Mouse (Mus musculus) T-cell, adult 2 months (primary cell): ENCODE results near the gene Sh3yl1.

Experiments used
- DNase-seq: peaks from one replicate; pipeline ENCODE4 v3.0.0; 2022; ENCODE audit warnings: low spot score

Sh3yl1 gene

DNA sequence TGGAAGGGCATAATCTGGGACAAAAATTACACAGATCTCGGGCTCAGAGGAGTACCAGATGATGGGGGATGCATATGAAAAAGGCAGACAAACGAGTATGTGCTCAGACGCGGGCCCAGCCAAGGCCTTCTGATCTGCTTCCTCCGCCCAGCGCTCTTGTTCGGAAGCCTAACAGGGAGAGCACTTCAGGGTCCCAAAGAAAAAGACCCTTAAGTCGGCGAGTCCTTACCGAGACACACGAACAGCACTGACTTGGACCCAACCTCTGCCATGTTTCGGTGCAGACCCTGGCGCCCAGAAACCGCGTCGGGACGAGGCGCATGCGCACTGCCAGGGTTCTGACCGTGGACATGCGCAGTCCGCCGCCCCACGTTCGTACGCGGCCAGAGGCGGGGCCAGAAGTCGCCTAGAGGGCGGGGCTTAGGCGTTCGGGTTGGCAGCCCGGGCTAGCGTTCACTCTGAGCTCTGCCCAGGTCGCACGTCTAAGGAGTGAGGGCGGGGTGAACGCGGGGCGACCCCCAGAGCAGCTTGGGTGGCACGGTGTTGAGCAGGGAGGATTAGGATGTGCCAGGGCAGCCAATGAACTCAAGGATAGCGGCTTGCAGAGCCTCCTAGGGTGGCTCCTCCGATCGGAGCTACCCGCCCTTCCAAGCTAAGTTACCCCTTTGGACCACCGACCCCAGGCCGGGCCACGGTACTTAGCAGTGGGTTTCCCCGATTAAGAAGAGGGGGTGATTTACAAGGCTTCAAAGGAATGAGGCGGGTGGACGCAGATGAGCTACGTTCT lies at the start of gene Sh3yl1, which contains the start of gene Acp1:
Gene Sh3yl1, plus strand, starts transcription at position 408 of the 787 bp plus-strand sequence.
Gene Acp1, minus strand, starts transcription at position 329 of the 787 bp plus-strand sequence.
- DNase-seq, result peak; percentile 92

- DNase-seq, result no peak
These were observed 47.1 kb upstream of the Sh3yl1 start for GRCm38 (mm10) chr12:30864347-30864746.

DNA sequence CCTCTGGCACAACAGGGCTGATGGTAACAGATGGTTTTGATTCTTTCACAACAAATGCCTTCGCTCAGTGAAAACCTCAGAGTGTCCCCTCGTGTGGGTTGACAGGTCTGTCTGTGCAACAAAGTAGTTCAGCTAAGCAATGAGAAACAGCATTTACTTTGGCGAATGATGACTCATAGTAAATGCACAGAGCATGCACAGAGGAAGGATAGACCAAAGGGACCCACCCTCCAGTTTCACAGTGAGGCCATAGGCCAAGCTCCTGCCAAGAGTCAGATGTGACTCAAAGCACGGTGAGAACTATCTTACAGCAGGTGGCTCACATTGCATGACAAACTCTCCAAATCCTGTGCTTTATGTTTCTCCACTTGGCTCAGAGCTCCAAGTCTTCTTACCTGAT lies 45.7 kb upstream of the Sh3yl1 start:
- no peak for DNase-seq

DNA sequence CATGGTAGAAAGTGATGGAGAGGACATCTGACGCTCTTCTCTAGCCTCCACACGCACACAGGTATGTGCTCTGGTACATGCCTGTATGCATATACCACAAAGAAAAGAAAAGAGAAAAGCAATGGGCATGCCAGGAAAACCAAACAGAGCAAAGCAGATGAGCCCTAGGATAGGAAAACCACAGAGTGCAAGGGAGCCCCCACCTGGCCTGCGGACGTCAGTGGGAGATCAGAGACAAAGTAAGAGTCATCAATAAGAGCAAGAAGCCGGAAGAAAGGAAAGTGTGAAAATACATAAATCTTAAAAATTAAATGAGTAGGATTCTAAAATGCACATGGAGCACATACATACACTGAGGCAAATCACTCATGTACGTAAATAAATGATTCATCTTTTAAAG lies 32.0 kb upstream of the Sh3yl1 start:
- DNase-seq, result no peak

DNA sequence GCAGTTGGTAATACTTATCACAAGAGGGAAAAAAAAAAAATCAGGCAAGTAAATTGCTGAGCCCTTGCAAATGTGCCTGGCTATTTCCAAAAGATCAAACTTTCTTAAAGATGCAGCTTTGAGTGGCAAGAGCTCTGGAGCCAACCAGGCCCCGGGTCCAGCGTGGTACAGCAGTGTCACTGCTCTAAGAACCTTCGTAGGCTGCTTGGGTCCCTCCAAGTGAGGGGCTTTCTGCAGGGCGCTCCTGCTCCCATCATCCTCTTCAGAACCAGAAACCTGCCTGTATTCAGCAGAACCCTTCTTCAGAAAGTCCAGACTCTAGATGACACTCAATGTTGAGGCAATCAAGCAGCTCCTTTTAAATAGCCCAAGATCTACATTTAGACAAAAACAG lies 27.9 kb upstream of the Sh3yl1 start:
- no peak for DNase-seq

GRCm38 (mm10) chr12:30883986-30884621 lies 27.4 kb upstream of the Sh3yl1 start, which contains the start of gene Alkal2:
Alkal2 (plus strand) TSS chr12:30884322.
- DNase-seq, result no peak

- no peak for DNase-seq
These were observed 26.7 kb upstream of the Sh3yl1 start for GRCm38 (mm10) chr12:30884622-30885230.

- no peak for DNase-seq
These were observed 25.6 kb upstream of the Sh3yl1 start for GRCm38 (mm10) chr12:30885891-30886290.

- DNase-seq, result no peak
These were observed 23.5 kb upstream of the Sh3yl1 start for GRCm38 (mm10) chr12:30888003-30888402.

DNA sequence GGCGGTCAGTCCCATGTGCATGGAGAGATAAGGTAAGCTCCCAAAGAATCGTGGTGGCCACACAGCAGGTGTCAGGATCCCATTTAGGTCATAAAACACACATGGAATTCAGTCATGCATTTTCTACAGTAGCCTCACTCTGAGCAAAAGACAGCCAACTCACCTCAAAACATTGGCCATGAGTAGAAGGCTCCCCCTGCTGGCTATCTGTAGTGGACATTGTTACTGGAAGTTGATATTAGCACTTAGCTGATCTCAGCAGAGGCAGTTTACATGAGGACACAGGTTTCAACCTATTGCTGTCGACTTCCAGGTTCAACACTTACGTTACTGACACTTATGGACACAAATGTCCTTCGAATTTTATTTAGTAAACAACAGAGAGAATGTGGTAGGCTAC lies 21.4 kb upstream of the Sh3yl1 start:
- DNase-seq, result no peak

- no peak for DNase-seq
These were observed 20.0 kb upstream of the Sh3yl1 start for GRCm38 (mm10) chr12:30891438-30891837.

DNA sequence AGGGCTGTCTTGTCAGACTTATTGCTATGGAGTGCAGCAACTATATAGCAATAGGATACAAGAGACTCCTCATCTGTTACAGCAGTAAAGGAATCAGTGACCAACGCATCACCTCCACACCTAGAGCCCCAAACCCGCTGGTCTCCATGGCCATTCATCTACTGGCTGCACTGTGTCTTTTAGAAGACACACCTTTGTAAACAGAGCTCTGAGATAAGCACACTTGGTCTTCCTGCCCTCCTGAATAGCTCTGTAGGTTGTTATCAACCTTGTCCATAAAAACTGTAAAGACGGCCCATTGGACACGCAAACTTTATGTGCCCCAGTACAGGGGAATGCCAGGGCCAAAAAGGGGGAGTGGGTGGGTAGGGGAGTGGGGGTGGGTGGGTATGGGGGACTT lies 14.4 kb upstream of the Sh3yl1 start:
- no peak for DNase-seq

GRCm38 (mm10) chr12:30908658-30909057 lies 2.8 kb upstream of the Sh3yl1 start:
- no peak for DNase-seq

- DNase-seq, result no peak
These were observed 1.6 kb upstream of the Sh3yl1 start for GRCm38 (mm10) chr12:30909881-30910280.

- DNase-seq, result no peak
These were observed 608 bp upstream of the Sh3yl1 start for GRCm38 (mm10) chr12:30910860-30911259.

DNA sequence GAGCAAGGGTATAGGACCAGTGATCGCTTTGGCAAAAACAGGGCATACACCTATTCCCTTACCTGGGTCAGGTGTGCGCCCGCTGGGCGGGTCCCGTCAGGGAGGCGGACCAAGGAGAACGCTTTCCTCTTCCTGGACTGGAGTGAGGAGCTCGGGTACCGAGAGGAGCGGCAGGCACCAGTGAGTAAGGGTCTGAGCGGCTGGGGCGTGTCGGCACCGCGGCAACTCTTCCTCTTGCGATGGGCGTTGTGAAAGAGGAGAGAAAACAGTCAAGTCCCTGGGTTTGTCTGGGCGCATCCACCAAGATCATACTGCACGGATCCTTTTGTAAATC lies 547 bp downstream of the Sh3yl1 start:
- DNase-seq, result peak; percentile 43

GRCm38 (mm10) chr12:30912840-30913239 lies 1.4 kb downstream of the Sh3yl1 start:
- DNase-seq, result no peak

GRCm38 (mm10) chr12:30922401-30922800 lies 10.9 kb downstream of the Sh3yl1 start:
- DNase-seq, result no peak

- DNase-seq, result no peak
These were observed 16.7 kb downstream of the Sh3yl1 start for GRCm38 (mm10) chr12:30928182-30928581.

GRCm38 (mm10) chr12:30933299-30933698 lies 21.8 kb downstream of the Sh3yl1 start:
- DNase-seq, result no peak

- DNase-seq, result no peak
These were observed 25.4 kb downstream of the Sh3yl1 start for GRCm38 (mm10) chr12:30936899-30937298.

- no peak for DNase-seq
These were observed 31.9 kb downstream of the Sh3yl1 start for GRCm38 (mm10) chr12:30943057-30943986.
